Mouse (Mus musculus): Measurements from ENCODE around the gene Cit.
"Not testable (repeated sequence)": the region's sequence is repeated elsewhere in the genome, so short reads cannot be mapped to it uniquely, and the experiment has no call there.

The Cit gene

DNA sequence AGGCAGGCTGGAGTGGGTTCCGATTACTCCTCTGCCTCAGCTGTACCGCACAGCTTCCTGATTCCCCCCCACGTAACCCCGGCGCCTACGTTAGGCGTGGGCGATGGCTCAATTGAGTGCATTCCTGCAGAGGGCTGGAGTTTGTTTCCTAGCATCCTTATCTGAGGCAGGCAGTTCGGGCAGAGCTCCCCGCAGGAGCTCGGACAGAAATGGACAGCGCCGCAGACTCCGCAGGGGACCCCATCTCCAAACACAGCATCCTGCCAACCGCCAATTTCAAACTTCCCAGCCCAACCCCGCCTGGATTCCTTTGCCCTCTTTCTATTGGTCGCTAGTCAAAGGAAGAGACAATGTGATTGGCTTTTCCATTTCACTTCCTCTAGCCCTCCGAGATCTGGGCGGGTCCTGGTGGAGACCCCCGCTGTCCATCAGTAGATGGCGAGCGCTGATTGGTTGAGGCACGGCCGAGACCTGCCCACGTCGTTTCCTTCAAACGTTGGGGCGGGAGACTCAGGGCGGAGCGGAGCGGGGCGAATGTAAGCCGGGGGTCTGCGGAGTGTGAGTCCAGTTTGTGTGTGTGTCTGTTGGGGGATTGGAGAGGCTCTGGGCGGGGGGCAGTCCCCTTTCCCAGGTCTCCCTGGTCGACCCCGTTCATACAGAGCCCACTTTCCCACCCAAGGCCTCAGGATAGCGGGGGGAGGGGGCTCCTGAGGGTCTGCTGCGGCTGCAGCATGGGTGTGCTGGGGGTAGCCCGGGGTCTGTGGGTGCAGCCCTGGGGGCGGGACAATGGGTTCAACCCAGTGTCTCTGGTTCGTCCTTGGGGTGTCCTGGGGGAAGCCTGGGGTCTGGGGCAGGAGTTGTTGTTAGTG lies at the start of gene Cit:
TSS of gene Cit (plus strand) at position 513 of the 869 bp plus-strand sequence.
- CTCF ChIA-PET, result interaction anchor here in 2 of 4 experiments (0.6 to 0.7 kb wide), 2 partner anchors 179 to 191 kb away, joined by 3 read pairs; partner anchors contain the start of gene Prkab1 (in 1 of the 2)
- POLR2A ChIA-PET, result interaction anchor here in 2 of 4 experiments (0.7 to 1.9 kb wide), 12 partner anchors 8 to 163 kb away, joined by 3 to 7 read pairs (median 4); no protein-coding TSS in a partner anchor

GRCm38 (mm10) chr5:115799016-115799894 lies 45.8 kb upstream of the Cit start:
- CTCF ChIA-PET, result interaction anchor here (0.6 to 1.1 kb wide), 11 partner anchors 9 to 1298 kb away, joined by 3 to 8 read pairs (median 3); no protein-coding TSS in a partner anchor
- POLR2A ChIA-PET, result interaction anchor here in 3 of 4 experiments (0.6 to 1.2 kb wide), 6 partner anchors 10 to 308 kb away, joined by 3 to 4 read pairs (median 3); no protein-coding TSS in a partner anchor

DNA sequence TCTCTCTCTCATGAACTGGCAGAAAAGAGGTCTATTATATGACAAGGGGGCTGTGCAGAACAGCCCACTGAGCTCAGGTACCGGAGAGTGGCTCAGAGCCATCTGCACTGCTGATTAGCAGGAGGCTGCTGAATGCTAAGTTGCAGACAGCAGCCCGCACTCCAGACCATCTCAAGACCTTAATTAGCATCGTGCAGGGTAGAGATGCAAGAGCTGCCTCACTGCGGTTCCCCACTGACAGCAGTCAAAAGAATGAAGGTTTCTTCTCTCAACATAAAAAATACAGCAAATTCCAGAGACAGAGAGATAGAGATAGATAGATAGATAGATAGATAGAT lies 45.2 kb upstream of the Cit start:
- ChIA-PET CTCF (interaction anchor here in 3 of 4 experiments (0.5 to 1.1 kb wide), 4 partner anchors 9 to 564 kb away, joined by 3 to 7 read pairs (median 5); no protein-coding TSS in a partner anchor), POLR2A (interaction anchor here in 2 of 4 experiments (0.6 to 0.9 kb wide), 3 partner anchors 65 to 255 kb away, joined by 3 to 4 read pairs (median 3); no protein-coding TSS in a partner anchor)

- POLR2A ChIA-PET, result no interaction called here
- CTCF ChIA-PET, result interaction anchor here in 1 of 4 experiments (0.7 kb wide), 1 partner anchor 168 kb away, joined by 3 read pairs; no protein-coding TSS in a partner anchor
Measured at GRCm38 (mm10) chr5:115812262-115812661, 32.8 kb upstream of the Cit start.

GRCm38 (mm10) chr5:115817022-115817421 lies 28.1 kb upstream of the Cit start:
- ChIA-PET CTCF (interaction anchor here in 1 of 4 experiments (0.7 kb wide), 1 partner anchor 213 kb away, joined by 3 read pairs; no protein-coding TSS in a partner anchor), POLR2A (no interaction called here)

DNA sequence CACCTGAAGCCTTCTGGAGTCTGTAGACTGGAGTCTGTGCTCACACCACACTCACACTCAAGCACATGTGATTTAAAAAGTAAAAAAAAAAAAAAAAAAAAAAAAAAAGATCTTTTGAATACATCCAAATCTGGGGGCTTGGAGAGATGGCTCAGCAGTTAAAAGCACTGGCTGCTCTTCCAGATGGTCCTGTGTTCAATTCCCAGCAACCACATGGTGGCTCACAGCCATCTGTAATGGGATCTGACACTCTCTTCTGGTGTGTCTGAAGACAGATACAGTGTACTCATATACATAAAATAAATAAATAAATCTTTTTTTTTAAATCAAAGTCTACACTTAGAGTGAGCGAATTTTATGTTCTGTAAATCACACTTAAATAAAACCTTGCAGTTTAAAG lies 27.4 kb upstream of the Cit start:
- CTCF ChIA-PET, result interaction anchor here in 1 of 4 experiments (0.7 kb wide), 1 partner anchor 212 kb away, joined by 3 read pairs; no protein-coding TSS in a partner anchor
- POLR2A ChIA-PET, result not testable (repeated sequence)

GRCm38 (mm10) chr5:115819966-115820365 lies 25.1 kb upstream of the Cit start:
- CTCF ChIA-PET, result no interaction called here
- POLR2A ChIA-PET, result no interaction called here

- ChIA-PET CTCF (interaction anchor here (0.5 to 1.1 kb wide), 23 partner anchors 10 to 1958 kb away, joined by 3 to 8 read pairs (median 3); no protein-coding TSS in a partner anchor), POLR2A (interaction anchor here in 2 of 4 experiments (0.5 to 0.7 kb wide), 4 partner anchors 9 to 289 kb away, joined by 3 to 6 read pairs (median 4); no protein-coding TSS in a partner anchor)
Measured at GRCm38 (mm10) chr5:115821200-115821599, 23.9 kb upstream of the Cit start.

DNA sequence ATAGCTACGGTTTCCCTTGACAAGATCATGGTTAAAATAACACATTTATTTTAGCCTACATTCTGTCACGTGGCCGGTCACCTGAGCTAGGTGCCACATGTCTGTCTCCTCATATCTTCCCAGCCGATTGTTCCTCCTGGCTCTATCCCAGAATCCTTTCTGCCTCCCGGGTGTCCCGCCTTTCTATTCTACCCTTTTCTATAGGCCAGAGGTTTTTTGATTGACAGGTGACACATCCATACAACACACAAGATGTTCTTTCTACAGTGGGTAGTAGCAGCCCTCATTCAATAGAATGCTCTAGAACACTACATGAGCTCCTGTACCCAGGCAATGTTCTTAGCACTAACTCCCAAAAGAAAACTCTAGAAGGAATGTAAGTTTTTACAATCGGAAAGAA lies 23.2 kb upstream of the Cit start:
- POLR2A ChIA-PET, result interaction anchor here in 1 of 4 experiments (0.6 kb wide), 2 partner anchors 9 to 290 kb away, joined by 6 read pairs; no protein-coding TSS in a partner anchor
- CTCF ChIA-PET, result interaction anchor here in 3 of 4 experiments (0.5 to 1.1 kb wide), 9 partner anchors 12 to 764 kb away, joined by 3 to 6 read pairs (median 5); no protein-coding TSS in a partner anchor

GRCm38 (mm10) chr5:115832754-115833153 lies 12.3 kb upstream of the Cit start:
- POLR2A ChIA-PET, result no interaction called here
- CTCF ChIA-PET, result interaction anchor here in 3 of 4 experiments (0.5 to 1.6 kb wide), 5 partner anchors 8 to 406 kb away, joined by 3 to 4 read pairs (median 4); no protein-coding TSS in a partner anchor

GRCm38 (mm10) chr5:115833806-115834205 lies 11.3 kb upstream of the Cit start:
- POLR2A ChIA-PET, result not testable (repeated sequence)
- CTCF ChIA-PET, result interaction anchor here (0.6 to 1.6 kb wide), 10 partner anchors 9 to 190 kb away, joined by 3 to 4 read pairs (median 4); no protein-coding TSS in a partner anchor

- POLR2A ChIA-PET, result interaction anchor here in 1 of 4 experiments (1.3 kb wide), 1 partner anchor 9 kb away, joined by 3 read pairs; the partner anchor contains the start of gene Cit
Measured at GRCm38 (mm10) chr5:115835291-115835690, 9.8 kb upstream of the Cit start.

GRCm38 (mm10) chr5:115838059-115838458 lies 7.0 kb upstream of the Cit start:
- CTCF ChIA-PET, result interaction anchor here in 1 of 4 experiments (0.6 kb wide), 1 partner anchor 331 kb away, joined by 3 read pairs; no protein-coding TSS in a partner anchor
- POLR2A ChIA-PET, result interaction anchor here in 1 of 4 experiments (0.6 kb wide), 1 partner anchor 53 kb away, joined by 3 read pairs; no protein-coding TSS in a partner anchor

More at GRCm38 (mm10) chr5:115835291-115835690, 9.8 kb upstream of the Cit start:
- CTCF ChIA-PET, result interaction anchor here in 1 of 4 experiments (0.6 kb wide), 1 partner anchor 47 kb away, joined by 3 read pairs; no protein-coding TSS in a partner anchor

DNA sequence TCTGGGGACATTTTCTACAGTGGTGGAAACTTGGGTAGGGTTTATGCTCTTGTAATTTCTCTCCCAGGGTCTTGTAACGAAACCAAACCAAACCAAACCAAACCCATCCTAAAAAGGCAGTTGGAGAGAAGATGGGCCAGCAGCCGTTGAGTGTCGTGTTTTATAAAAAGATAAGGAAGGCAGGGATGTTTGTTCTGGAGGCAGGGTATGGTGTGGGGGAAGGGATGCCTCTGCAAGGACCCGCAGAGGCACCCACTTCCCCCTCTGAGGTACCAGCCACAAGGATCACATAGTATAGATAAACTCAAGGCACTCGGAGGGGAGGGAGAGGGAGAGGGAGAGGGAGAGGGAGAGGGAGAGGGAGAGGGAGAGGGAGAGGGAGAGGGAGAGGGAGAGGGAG lies 4.6 kb upstream of the Cit start:
- ChIA-PET CTCF (interaction anchor here in 2 of 4 experiments (1.0 to 1.2 kb wide), 2 partner anchors 19 to 108 kb away, joined by 3 read pairs; no protein-coding TSS in a partner anchor), POLR2A (no interaction called here)

- POLR2A ChIA-PET, result interaction anchor here (0.5 to 1.8 kb wide), 15 partner anchors 10 to 845 kb away, joined by 3 to 9 read pairs (median 3); no protein-coding TSS in a partner anchor
- CTCF ChIA-PET, result interaction anchor here in 3 of 4 experiments (0.6 to 1.2 kb wide), 10 partner anchors 8 to 668 kb away, joined by 3 to 8 read pairs (median 3); partner anchors contain the start of gene Prkab1 (in 1 of the 3)
Measured at GRCm38 (mm10) chr5:115840946-115841775, 3.9 kb upstream of the Cit start.

DNA sequence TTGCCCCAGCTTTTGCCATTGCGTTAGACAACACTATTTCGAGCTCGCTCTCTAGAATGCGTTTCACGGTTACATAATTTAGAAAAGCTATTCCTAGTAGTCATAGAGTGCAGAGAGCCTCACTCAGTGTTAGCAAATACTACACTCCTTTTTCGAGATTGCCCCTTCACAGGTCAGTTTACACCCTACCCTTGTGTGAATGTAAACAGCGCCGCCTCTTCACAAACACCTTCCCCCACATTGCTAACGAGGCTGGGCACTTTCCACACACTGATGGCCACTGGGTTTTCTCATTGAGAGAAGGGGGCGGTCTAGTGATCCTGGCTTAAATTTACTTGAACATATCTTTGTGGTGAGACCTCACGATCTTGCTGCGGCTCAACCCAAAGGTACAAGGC lies 711 bp upstream of the Cit start:
- CTCF ChIA-PET, result interaction anchor here in 1 of 4 experiments (0.7 kb wide), 1 partner anchor 190 kb away, joined by 3 read pairs; no protein-coding TSS in a partner anchor

More for the DNA sequence above, 711 bp upstream of the Cit start:
- POLR2A ChIA-PET, result interaction anchor here in 2 of 4 experiments (0.7 to 1.9 kb wide), 13 partner anchors 9 to 354 kb away, joined by 3 to 7 read pairs (median 3); no protein-coding TSS in a partner anchor

All from embryonic stem cell, embryonic (primary cell).